Comparison of ENCODE assay signal across 20 mouse cellular contexts in genomic region chr6:145887719-145888118, GRCm38 (mm10). TPM values are rescaled to one million over a fixed set of nuclear protein-coding genes. Genes with fewer than 3 reads are reported as not detected.
DNase-seq lines count a peak whose midpoint lies in the region; ATAC-seq and TF ChIP-seq lines count a peak whose summit lies in the region.
"Had no signal": no experiment of that assay in that cellular context is flagged by ENCODE, and none has a peak within 500 bp of the region (broad histone marks: within the 10 kb centered on the region; RNA-seq: fewer than 3 reads in every experiment).

No protein-coding gene starts in this region.

- no peak; the same call in 1 of the 2 replicates for TF ChIP-seq RAD21 in CH12.LX (IDR thresholded peaks at IDR 0.05; ENCODE audit: low read depth, low read length)

- dilution Hi-C loops in CH12.LX (cut with MboI; ENCODE audit: extremely low pct_ligation_motif_present, extremely low pct_unique_long_range_greater_than_20kb, low sequenced_read_pairs) = no loop called here

- no peaks in the 10 kb centered on the region for H3K36me3 ChIP-seq in CH12.LX (replicated peaks in 1 of 2; ENCODE audit: control insufficient read depth in 1 of 2, insufficient read depth in 1 of 2, low read length in 1 of 2)
- no peaks in the 10 kb centered on the region for H3K36me3 ChIP-seq in splenic B cell, adult 2 months (ENCODE audit: control insufficient read depth, insufficient read depth, low read length, poor library complexity, severe bottlenecking)
- H3K36me3 ChIP-seq: G1E had no signal

- H3K27me3 ChIP-seq in CH12.LX (replicated peaks) = no peaks in the 10 kb centered on the region
- H3K27me3 ChIP-seq in splenic B cell, adult 2 months (ENCODE audit: control insufficient read depth, insufficient read depth, low read length, poor library complexity, severe bottlenecking) = no peaks in the 10 kb centered on the region
- H3K27me3 ChIP-seq: Patski had no signal

- TF ChIP-seq EP300 in CH12.LX (IDR thresholded peaks at IDR 0.05; ENCODE audit: low read length) = peak; percentile 59; the same call in 1 of the 2 replicates

- in situ Hi-C loops in CH12.LX (cut with MboI; ENCODE audit: low pct_ligation_motif_present, low pct_unique_long_range_greater_than_20kb, low sequenced_read_pairs) = no loop called here

- TF ChIP-seq POLR2A in CH12.LX (IDR thresholded peaks at IDR 0.05; ENCODE audit: low read depth, low read length) = no peak

- H3K27ac ChIP-seq in CH12.LX (ENCODE audit: insufficient read depth, low read depth) = peak overlapping the region; percentile 85

- H3K4me2 ChIP-seq in CH12.LX (ENCODE audit: insufficient read depth, low read depth, poor library complexity, severe bottlenecking) = peak overlapping the region; percentile 76

- H3K4me3 ChIP-seq in CH12.LX (replicated peaks in 1 of 3; ENCODE audit: low read depth in 2 of 3, low read length in 2 of 3, poor library complexity in 1 of 3) = no peak overlapping the region

- ATAC-seq in frontal cortex, adult (ENCODE audit: low TSS enrichment) = no peak
- ATAC-seq: activated CD4-positive, CD25-positive, alpha-beta regulatory T cell, adult 4 months; CD4-positive, CD25-positive, alpha-beta regulatory T cell, adult 4 months; Patski had no signal

- no peaks in the 10 kb centered on the region for H3K79me2 ChIP-seq in CH12.LX (replicated peaks; ENCODE audit: control insufficient read depth, extremely low read depth, insufficient read depth, poor library complexity, severe bottlenecking)

- DNase-seq in CH12.LX (ENCODE audit: extremely low read depth) = peak; percentile 68
- peak; percentile 32 for DNase-seq in splenic B cell, adult 2 months (ENCODE audit: low read depth, low spot score)
- no peak for DNase-seq in lung, postnatal 14 days
- DNase-seq: adrenal gland, adult 2 months; adrenal gland, adult 8-10 months; adrenal gland, postnatal 10 days; adrenal gland, postnatal 14 days; adrenal gland, postnatal 25 days; adrenal gland, postnatal 36 days; B cell, adult 2 months; cerebellum, adult 11 months; cerebellum, adult 11-12 months; cerebellum, adult 18-20 months; cerebellum, adult 2 months had no signal

- TF ChIP-seq CTCF in CH12.LX (conservative IDR thresholded peaks at IDR 0.05 in 1 of 2, IDR thresholded peaks at IDR 0.05 in 1 of 2; ENCODE audit: low read depth in 2 of 2, low read length in 2 of 2) = no peak

- H3K4me1 ChIP-seq in CH12.LX (ENCODE audit: control insufficient read depth in 1 of 2, insufficient read depth in 2 of 2) = peaks cover 53 to 87% of the 10 kb centered on the region in 2 experiments

- no peaks in the 10 kb centered on the region for H3K9me3 ChIP-seq in CH12.LX (replicated peaks; ENCODE audit: low read length)

- peak overlapping the region; percentile 28 for H3K9ac ChIP-seq in CH12.LX (ENCODE audit: insufficient read depth, low read depth)

TF ChIP-seq in CH12.LX, 34 proteins besides CTCF, POLR2A, EP300 and RAD21:
- TF ChIP-seq MYC (IDR thresholded peaks at IDR 0.05; ENCODE audit: low read depth, low read length) (0 out of 2 replicates have a peak, but pooled peaks have one; percentile 34), PAX5 (IDR thresholded peaks at IDR 0.05; ENCODE audit: low read length) (no peak), JUN (IDR thresholded peaks at IDR 0.05; ENCODE audit: insufficient read depth, low read depth, low read length) (peak; percentile 29; the same call in 1 of the 2 replicates), SMC3 (IDR thresholded peaks at IDR 0.05; ENCODE audit: low read depth, low read length) (peak; percentile 17), ETS1 (conservative IDR thresholded peaks at IDR 0.05; ENCODE audit: low read depth, low read length) (peak; percentile 66), HCFC1 (IDR thresholded peaks at IDR 0.05; ENCODE audit: low read depth, low read length) (no peak), MAZ (IDR thresholded peaks at IDR 0.05; ENCODE audit: low read depth, low read length) (peak; percentile 60; the same call in 1 of the 2 replicates), E2F4 (IDR thresholded peaks at IDR 0.05; ENCODE audit: insufficient replicate concordance, low read depth, low read length) (no peak), RCOR1 (conservative IDR thresholded peaks at IDR 0.05; ENCODE audit: low read depth, low read length) (no peak), TBP (conservative IDR thresholded peaks at IDR 0.05; ENCODE audit: low read depth, low read length) (no peak), USF1 (IDR thresholded peaks at IDR 0.05; ENCODE audit: low read depth, low read length) (no peak), BHLHE40 (IDR thresholded peaks at IDR 0.05; ENCODE audit: low read depth, low read length) (peak; percentile 79), KAT2A (IDR thresholded peaks at IDR 0.05; ENCODE audit: insufficient replicate concordance, low read length) (no peak), JUND (conservative IDR thresholded peaks at IDR 0.05; ENCODE audit: low read depth, low read length) (peak; percentile 28; the same call in 1 of the 2 replicates), GABPA (IDR thresholded peaks at IDR 0.05; ENCODE audit: insufficient replicate concordance, low read depth, low read length) (no peak), MAX (IDR thresholded peaks at IDR 0.05; ENCODE audit: low read length) (no peak), UBTF (IDR thresholded peaks at IDR 0.05; ENCODE audit: low read depth, low read length) (no peak), MXI1 (IDR thresholded peaks at IDR 0.05; ENCODE audit: low read depth, low read length) (no peak), ZMIZ1 (IDR thresholded peaks at IDR 0.05; ENCODE audit: low read depth, low read length) (no peak), MEF2A (IDR thresholded peaks at IDR 0.05; ENCODE audit: borderline replicate concordance, low read depth, low read length) (peak; percentile 91), IRF4 (IDR thresholded peaks at IDR 0.05; ENCODE audit: low read depth, low read length) (peak; percentile 48; the same call in 1 of the 2 replicates)

RNA-seq across cellular contexts. Expression of gene Bhlhe41, which starts 22.4 kb away (rescaled TPM):
- total RNA-seq in CH12.LX (2012; rRNA removed) (12.6 and 19.1 TPM in 2 replicates), CH12.LX (2014; rRNA removed) (11.9 and 12.5 TPM in 2 replicates)
- polyA plus RNA-seq in CH12.LX (2012; ENCODE audit: insufficient read length, low read depth) = 105 and 110 TPM in 2 replicates
- total RNA-seq: MEL had no signal
- polyA plus RNA-seq: G1E had no signal

RNA-seq across cellular contexts. Expression of gene Sspn, which starts 43.7 kb away (rescaled TPM):
- 0.13 and 0.17 TPM in 2 replicates for total RNA-seq in CH12.LX (2012; rRNA removed)
- 0.04 and 0.08 TPM in 2 replicates for total RNA-seq in CH12.LX (2014; rRNA removed)
- 0.14 and 0.22 TPM in 2 replicates for polyA plus RNA-seq in CH12.LX (2012; ENCODE audit: insufficient read length, low read depth)
- total RNA-seq: MEL had no signal
- polyA plus RNA-seq: activated CD4-positive, CD25-positive, alpha-beta regulatory T cell, adult 4 months; CD4-positive, CD25-positive, alpha-beta regulatory T cell, adult 4 months; G1E had no signal
